Mouse (Mus musculus) stomach, adult 2 months (tissue): ENCODE data around the gene Panx1. TPM values are rescaled to one million over a fixed set of nuclear protein-coding genes. Genes with fewer than 3 reads are reported as not detected.

ENCODE experiments used
- polyA plus RNA-seq: library from polyadenylated mRNA; depleted of rRNA; stranded (reverse); fragments of >200 nt; gene quantifications from 2 replicates; pipeline ENCODE4 v1.2.3, GENCODE M21; 2012; rRNA removed

Panx1 gene
- polyA plus RNA-seq = 22.4 and 23.3 TPM in 2 replicates

GRCm38 (mm10) chr9:15045084-15045669 is at the start of gene Panx1:
Panx1 (minus strand) TSS chr9:15045478.

Other genes with a start within 250 kb of the Panx1 start
- 0.09 TPM in 2 replicates for gene Gpr83, start 185.3 kb downstream of the Panx1 start, polyA plus RNA-seq
- 0.28 TPM in 1 of 2 replicates, not detected in the other for gene Izumo1r, start 141.5 kb downstream of the Panx1 start, polyA plus RNA-seq
- 0.05 and 0.12 TPM in 2 replicates for gene Hephl1, start 66.6 kb upstream of the Panx1 start, polyA plus RNA-seq
- 30.1 and 33.3 TPM in 2 replicates for gene Vstm5, start 193.6 kb upstream of the Panx1 start, polyA plus RNA-seq
- 8.4 and 9.1 TPM in 2 replicates for gene Med17, start 234.5 kb upstream of the Panx1 start, polyA plus RNA-seq